Mouse (Mus musculus) NIH3T3 (cell line): ENCODE data around the gene Ptcra.
"Not testable (repeated sequence)": the region's sequence is repeated elsewhere in the genome, so short reads cannot be mapped to it uniquely, and the experiment has no call there.

Experiments used
- DNase-seq: peaks from one replicate; pipeline ENCODE4 v3.0.0-alpha.2; 2012; ENCODE audit warnings: low read depth

Gene Ptcra

DNA sequence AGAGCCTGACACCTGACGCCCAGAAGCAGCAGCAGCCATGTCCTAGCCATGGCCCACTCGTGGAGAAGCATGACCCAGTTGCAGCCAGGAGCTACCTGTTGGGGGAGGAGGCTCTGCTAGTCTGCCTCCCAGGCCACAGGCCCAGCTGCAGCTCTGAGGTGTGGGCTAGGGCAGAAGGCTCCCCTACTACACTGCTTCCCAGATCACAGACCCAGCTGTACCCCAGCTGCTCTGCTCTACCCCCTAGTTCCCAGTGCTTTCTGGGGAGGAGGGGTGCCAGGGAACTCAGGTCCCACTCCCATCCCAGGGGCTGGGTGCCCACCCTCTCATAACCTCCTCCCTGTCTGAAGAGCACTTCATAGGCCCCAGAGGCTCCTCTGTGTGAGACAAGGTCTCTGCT lies at the start of gene Ptcra:
Gene Ptcra (minus strand): TSS at position 169 of the 400 bp plus-strand sequence.
- DNase-seq: no peak

DNA sequence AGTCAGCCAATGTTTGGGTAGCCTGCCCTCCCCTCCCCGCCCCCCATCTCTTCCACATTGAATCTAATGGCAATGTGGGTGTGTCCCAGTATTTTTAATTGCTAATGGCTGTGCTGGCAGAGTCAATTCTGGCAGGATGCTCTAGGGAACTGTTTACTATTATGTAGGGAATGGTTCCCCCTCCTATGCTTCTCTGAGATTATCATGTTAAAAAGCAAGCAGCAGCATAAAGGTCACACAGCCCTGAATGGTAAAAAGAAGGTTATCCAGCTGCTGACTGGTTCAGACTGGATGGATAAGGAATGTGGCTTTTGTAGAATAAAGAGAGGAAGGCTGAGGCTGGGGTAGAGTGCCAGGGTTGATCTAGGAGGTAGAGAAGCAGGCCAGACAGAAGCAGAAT lies 48.9 kb upstream of the Ptcra start:
- DNase-seq: no peak

DNA sequence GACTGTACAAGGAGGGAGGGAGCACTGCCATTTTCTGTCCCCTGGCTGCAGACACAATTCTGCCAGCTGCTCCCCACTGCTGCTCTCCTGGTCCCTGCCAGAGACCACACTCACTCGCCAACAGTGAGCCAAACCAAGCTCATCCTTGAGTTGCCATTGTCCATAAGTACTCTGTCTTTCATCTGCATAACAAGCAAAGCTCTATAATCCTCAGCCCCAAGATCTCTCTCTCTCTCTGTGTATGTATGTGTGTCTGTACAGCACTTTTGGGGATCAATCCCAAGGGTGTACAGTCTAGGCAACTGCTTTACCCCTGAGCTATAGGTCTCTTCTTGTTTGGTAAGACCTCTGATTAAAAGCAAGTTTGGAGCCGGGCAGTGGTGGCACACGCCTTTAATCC lies 47.2 kb upstream of the Ptcra start:
- DNase-seq: no peak

DNA sequence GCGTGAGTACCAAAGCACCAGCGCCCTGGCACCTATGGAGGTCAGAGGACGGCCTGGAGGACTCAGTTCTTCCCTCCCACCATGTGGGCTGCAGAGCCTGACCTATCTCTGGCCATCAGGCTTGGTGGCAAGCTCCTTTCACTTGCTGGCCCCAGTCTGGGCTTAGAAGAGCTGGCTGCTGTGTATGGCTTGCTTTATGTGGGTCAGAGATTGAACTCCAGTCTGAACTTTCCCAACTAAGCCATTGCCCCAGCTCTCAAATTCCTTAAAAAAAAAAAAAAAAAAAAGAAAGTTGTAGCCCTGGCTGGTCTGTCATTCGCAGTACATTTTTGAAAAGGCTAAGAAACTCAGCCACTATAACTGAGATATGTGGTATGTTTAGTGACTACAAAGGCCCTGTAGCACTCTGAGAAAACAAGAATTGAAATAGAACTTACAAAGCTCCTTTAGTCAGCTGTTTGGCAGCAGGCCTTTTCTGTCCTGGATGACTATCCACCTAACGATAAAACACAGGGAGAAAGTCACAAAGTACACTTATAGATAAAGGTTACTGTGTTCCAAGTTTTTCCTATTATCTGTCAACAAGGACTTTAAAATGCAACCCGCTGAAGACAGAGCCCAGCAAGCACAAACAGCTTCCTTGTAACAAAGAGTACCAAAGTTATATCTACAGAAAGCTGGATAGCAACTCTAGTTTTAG lies 45.8 kb upstream of the Ptcra start:
- DNase-seq: peak; percentile 16

GRCm38 (mm10) chr17:46808376-46808775 lies 44.9 kb upstream of the Ptcra start:
- no peak for DNase-seq

DNA sequence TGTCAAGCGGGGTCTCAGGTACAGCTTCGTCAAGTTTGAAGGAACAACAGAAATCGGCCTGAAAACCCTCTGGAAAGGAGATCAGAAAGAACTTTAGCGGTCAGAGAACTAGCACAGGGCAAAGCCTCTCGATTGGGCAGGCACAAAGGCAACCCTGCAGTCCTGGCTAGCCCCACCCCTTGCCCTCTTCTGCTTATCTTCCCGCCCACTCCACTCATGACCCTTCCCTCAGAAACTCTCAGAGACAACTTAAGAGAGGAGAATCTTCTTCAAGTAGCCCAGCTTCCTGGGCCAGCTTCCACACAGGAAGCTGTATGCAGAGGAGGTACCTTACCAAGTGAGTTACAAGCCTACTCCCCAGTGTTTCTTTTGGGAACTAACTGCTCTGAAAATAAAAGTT lies 38.2 kb upstream of the Ptcra start:
- DNase-seq: no peak

- no peak for DNase-seq
These were observed 36.2 kb upstream of the Ptcra start for GRCm38 (mm10) chr17:46799680-46800079.

- no peak for DNase-seq
These were observed 33.9 kb upstream of the Ptcra start for GRCm38 (mm10) chr17:46797386-46797785.

DNA sequence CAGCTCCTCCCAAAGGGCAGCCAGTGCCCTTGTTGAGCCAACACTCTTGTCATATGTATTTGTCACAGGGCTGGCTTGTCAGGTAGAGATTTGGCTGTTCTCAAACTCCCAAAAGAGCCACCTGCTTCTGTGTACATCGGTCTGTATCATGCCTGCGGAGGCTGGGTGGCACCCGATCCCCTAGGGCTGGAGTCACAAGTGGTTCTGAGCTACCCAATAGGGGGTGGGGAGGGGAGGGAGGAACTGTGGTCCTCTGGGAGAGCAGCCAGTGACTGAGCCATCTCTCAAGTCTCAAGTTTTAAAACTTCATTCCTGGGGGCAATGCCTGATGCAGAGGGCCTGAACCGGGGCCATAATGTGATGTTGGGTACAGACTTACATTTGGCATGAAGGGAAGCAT lies 33.2 kb upstream of the Ptcra start:
- no peak for DNase-seq

GRCm38 (mm10) chr17:46792963-46793362 lies 29.5 kb upstream of the Ptcra start:
- DNase-seq: no peak

DNA sequence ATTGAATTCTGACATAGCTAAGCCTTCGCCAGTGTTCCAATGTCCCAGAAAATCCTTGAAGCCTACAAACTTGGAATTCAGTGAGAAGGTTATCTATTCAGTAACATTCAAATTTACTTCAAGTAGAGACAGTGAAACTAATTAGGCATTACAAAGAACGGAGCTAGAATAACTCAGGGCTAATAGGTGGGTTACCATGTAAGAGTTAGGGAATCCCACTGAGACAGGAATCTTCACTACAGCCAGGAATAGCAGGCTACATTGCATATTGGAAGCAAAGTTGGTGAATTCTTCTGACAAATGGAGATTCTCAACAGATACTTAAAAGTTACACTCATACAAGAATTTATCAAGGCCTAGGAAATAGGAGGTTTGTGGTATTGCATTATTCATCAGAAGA lies 24.5 kb upstream of the Ptcra start:
- not testable (repeated sequence) for DNase-seq

DNA sequence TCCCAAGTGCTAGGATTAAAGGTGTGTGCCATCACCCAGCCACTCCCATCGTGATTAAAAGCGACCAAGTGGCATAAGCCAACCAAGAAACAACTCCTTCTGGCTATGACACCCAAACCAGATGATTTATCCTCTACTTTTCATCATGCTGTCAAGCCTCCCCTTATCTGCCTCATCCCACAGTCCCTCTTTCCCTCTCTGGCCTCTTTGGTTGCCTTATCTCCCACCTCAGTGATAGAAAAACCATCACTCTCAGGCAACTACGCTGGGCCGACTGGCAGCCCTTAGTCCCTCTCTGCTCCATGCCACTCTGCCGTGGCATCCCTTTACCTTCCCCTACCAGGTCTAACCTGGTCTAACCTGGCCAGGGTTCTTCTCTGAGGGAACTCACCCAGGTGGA lies 23.4 kb upstream of the Ptcra start:
- DNase-seq: no peak

GRCm38 (mm10) chr17:46783222-46783565 lies 19.7 kb upstream of the Ptcra start:
- no peak for DNase-seq

- peak; percentile 97 for DNase-seq
These were observed 19.1 kb upstream of the Ptcra start, which contains the start of gene Rpl7l1 for GRCm38 (mm10) chr17:46782341-46783221. Rpl7l1 (minus strand) TSS chr17:46782672.

DNA sequence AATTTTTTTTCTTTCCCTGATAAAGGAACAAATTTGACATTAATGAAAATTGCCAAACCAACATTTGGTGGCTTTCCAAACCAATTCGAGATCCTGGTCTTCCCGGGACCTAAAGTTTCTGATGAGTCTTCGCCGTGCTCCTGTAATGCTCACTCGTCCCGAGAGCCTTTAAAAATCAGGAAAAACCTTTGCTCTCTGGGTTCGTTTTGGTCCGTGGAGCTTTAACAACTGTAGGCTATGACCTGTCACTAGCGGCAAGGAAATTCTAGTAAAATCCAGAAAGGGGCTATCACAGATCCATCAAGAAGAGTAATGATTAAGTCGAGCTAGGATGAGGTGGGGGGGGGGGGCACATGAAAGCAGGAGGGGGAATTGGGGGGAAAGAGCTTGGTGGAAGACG lies 18.4 kb upstream of the Ptcra start:
- DNase-seq: no peak

DNA sequence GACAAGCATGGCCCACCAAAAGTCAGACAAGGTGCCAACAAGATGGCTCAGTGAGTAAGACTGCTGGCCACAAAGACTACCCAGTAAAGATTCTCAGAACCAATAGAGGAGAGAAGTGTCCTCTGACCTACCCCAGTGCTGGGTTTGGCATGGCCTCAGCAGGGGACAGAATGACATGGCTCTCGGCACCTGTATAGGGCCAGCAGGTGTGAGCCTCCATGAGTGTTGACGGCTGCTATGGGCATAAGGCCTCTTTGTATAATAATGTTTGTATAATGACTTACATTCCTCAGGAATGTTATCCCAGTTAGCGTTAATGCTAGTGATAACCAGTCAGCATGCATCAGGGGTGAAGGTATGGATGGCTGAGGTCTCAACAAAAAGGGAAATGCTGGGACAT lies 12.6 kb upstream of the Ptcra start:
- DNase-seq: no peak

DNA sequence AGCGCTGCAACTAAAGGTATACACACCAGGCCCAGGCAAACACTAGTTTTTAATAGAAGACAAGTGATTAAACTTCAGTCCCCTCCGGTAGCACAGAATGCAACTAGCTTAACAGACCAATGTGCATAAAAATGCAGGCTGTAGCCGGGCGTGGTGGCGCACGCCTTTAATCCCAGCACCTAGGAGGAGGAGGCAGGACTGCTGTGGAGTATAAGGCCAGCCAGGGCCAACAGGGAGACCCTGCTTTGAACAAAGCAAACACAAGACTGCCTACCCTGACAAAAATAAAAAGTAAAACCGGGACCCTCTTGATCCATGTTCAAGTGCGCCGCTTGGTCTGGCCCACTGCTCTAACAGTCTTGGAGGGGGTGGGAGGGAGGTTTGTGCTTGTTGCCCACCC lies 11.6 kb upstream of the Ptcra start:
- DNase-seq: no peak

DNA sequence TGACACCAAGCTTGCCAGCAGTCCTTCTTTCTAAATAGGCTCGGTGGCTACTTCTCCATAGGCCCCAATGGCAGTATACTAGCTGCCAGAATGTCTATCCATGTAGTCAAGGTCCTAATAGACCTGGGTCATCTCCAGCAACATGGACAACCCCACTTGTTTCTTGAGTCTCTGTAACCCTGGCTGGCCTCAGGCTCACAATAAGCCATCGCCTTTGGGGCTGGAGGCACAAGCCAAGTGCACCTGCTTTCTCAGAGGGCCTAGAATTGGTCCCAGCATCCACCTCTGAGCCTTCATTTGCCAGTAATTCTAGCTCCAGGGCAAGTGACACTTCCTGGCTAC lies 10.6 kb upstream of the Ptcra start:
- DNase-seq: no peak

- peak; percentile 77 for DNase-seq
These were observed 10.0 kb upstream of the Ptcra start for GRCm38 (mm10) chr17:46773278-46774130.

DNA sequence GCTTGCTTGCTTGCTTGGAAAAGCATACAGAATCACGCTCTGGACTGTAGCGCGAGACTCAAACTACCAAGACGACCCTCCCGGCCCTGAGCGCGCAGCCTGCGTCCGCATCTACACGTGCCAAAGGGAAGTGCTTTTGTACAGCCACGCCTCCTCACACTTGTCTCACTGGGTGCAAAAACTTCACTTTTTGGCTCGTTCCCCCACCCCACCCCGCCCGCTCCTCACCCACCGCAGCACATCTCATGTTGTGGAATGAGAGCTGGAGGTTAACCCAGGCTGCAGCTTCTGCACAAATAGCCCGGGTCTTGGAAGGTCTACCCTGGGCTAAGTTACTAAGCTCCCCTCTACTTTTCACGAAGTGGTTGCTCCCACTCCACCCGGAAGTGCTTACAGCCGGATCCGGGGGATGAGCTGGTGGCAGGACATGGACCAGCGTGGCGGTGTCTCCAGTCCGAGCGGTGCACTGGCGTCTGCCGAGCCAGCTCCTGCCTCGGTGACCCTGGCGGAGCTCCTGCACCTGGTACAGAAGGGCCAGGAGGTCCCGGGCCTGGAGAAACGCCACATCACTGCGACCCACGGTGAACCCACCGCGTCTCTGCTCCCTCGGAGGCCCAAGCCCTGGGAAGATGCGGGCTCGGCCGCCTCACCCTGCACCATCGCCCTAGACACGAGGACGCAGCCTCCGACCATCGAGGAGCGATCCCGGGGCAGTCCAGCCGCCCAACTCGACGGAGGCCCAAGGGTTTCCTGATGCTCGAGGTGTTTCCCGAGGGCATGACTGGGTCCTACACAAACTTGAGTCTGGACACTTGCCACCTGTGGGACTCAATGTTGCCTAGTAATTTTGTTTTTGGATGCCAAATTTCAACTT lies 9.1 kb upstream of the Ptcra start, which contains the start of gene 2310039H08Rik:
Gene 2310039H08Rik (plus strand): TSS at position 232 of the 874 bp plus-strand sequence.
- peak; percentile 93 for DNase-seq

GRCm38 (mm10) chr17:46772038-46772403 lies 8.5 kb upstream of the Ptcra start:
- DNase-seq: no peak

DNA sequence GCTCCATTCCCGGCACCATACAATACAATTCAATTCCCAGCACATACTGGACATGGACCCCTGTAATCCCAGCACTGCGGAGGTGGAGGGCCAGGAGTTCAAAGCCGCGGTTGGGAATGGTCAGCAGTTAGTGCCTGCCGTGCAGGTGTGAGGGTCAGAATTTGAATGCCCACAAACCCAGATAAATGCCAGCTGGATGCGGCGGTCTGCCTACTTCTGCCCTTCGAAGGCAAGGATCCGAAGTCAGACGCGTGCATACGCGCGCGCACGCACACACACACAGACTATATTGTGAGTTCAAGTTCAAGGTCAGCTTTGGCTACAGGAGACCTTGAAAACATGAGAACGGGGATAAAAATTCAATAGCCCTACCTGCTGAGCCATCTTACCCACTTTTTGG lies 8.1 kb upstream of the Ptcra start:
- DNase-seq: no peak
